Mouse (Mus musculus): ENCODE data around the gene Dzank1.

Gene Dzank1

GRCm38 (mm10) chr2:144526981-144527820 lies at the start of gene Dzank1, which contains the start of gene Polr3f:
Gene Dzank1 (minus strand): TSS chr2:144527414.
Gene Polr3f (plus strand): TSS chr2:144527718.
- peak; percentile 92 for DNase-seq

- peak; percentile 91 for DNase-seq
Measured at GRCm38 (mm10) chr2:144555820-144556552, 28.8 kb upstream of the Dzank1 start, which contains the start of gene Sec23b. Gene Sec23b (plus strand): TSS chr2:144556229.

DNA sequence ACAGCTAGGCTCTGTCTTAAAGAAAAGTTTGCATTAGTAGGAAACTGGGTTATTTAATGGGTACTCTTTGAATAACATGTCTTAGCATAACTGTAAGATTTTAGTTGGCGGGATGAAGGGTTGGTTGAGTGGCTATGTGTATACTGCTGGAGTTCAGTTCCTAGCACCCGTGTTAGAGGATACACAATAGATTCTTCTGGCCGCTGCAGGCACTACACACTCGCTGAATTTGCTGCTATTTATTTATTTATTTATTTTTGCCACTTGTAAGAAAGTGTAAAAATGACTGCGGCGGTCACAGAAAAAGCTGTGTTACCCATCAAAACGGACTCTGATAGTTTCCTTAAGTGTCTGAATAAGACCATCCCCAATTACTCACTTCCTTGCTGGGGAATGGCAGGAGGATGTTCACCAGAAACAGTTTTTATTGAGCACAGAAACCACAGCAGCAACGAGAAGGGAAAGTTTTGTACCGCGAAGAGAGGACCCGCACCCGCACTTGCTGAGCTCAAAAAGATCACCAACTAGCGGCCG lies 28.1 kb upstream of the Dzank1 start:
- no peak for DNase-seq

GRCm38 (mm10) chr2:144553905-144554304 lies 26.7 kb upstream of the Dzank1 start:
- DNase-seq = no peak

GRCm38 (mm10) chr2:144550529-144550928 lies 23.3 kb upstream of the Dzank1 start, which contains the start of gene Rbbp9:
Gene Rbbp9 (minus strand): TSS chr2:144550869.
- DNase-seq = peak; percentile 64

DNA sequence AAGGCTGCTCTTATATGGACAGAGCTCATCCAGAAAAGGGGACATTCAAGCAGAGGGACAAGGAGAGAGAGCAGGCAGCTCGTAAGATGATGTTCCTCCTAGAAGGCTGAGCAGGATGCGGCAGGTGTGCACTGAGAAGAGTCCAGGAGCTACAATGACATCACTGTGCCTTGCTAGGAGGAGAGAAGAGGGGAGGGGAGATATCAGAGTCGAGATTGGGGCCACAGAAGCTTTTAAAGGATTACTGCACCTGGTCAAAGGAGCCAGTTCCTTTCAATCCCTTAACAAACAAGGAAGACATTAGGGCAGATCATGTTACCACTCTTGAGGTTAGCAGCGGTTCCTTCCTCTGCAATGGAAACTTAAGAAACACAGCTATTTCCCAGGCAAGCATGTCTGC lies 20.3 kb upstream of the Dzank1 start:
- DNase-seq = no peak

DNA sequence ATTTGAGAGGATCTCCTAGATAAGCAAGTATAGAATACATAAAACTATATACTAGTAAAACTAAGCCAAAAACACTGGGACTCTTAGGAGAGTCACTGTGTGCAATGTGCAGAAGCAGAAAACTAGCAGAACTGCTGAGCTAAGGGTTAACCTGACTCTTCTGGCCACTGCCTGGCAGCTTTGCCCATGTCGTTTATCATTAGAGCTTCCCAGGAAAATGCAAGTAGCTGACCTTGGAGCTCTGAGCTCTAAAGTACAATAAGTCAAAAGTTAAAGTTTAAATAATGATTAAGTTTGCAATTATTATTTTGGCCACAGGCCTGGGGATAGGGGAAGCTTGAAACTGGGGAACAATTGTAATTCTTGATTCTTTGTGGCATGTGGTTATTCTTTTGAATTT lies 18.3 kb upstream of the Dzank1 start:
- no peak for DNase-seq

- no peak for DNase-seq
Measured at GRCm38 (mm10) chr2:144545061-144545460, 17.8 kb upstream of the Dzank1 start.

DNA sequence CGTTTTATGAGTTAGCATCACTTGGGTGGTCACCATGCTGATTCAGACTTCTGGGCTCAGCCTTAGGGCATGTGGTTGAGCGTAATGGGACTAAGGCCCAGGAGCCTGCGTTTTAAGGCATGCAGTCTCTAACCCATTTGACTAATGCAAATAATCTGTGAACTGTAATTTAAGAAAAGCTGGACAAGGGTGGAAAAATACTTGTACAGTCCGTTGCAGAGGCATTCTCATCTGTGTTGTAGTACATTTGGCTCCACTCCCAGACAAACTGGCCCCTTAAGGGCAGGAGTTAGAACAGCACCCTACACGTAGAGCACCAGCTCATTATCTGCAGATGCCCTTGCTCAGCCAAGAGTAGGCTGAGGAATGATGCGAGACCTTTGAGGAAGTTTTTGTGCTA lies 17.4 kb upstream of the Dzank1 start:
- no peak for DNase-seq

- no peak for DNase-seq
Measured at GRCm38 (mm10) chr2:144543670-144544069, 16.5 kb upstream of the Dzank1 start.

GRCm38 (mm10) chr2:144541246-144541645 lies 14.0 kb upstream of the Dzank1 start:
- DNase-seq = no peak

DNA sequence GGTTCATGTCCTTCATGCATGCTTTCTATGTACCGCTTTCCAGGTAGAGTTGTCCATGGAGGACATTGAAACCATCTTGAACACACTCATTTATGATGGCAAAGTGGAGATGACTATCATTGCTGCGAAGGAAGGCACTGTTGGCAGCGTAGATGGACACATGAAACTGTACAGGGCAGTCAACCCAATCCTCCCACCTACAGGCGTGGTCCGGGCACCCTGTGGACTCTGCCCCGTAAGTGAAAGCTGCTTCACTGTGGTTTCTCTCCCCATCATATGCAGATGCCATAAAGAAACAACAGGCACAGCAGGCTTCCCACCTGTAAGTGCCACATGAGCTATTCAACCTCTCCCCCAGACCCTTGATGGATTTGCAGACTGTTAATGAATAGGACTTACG lies 9.9 kb upstream of the Dzank1 start:
- no peak for DNase-seq

GRCm38 (mm10) chr2:144527821-144528174 lies 584 bp upstream of the Dzank1 start:
- DNase-seq = no peak

- peak; percentile 10 for DNase-seq
Measured at GRCm38 (mm10) chr2:144525856-144526255, 1.4 kb downstream of the Dzank1 start.

DNA sequence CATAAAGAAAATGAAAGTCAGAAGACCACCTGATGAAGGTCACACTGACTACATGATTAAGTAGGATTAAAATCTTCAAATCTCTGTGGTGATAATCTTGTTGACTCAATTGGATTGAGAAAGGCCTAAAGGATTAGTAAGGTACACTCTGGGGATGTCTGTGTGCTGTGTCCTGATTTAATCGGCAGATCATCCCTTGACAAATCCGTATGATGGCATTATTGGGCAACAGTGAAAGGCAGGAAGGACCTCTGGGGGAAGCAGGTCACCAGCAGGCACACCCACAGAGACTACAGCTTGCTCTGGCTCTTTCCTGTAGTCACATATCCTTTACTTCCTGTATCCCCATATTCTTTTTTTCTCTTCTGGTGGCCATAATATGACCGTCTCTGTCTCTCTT lies 7.4 kb downstream of the Dzank1 start:
- no peak for DNase-seq

DNA sequence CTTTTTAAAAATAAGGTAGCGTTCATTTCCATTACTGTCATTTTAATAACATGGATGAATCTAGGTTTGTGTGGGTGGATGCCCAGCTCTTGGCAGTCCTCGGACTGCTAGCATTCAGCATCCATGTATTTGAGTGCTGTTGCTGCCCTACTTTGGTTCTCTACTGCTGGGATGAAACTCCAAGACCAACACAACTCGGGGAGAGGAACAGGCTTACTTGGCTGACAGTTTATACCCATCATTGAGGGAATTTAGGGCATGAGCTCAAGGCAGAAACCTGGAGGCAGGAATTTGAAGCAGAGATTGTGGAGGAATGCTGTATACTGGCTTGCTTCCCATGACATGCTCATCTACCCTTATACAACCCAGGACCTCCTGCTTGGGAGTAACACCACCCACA lies 12.6 kb downstream of the Dzank1 start:
- DNase-seq = no peak

GRCm38 (mm10) chr2:144502134-144502533 lies 25.1 kb downstream of the Dzank1 start:
- peak; percentile 25 for DNase-seq

DNA sequence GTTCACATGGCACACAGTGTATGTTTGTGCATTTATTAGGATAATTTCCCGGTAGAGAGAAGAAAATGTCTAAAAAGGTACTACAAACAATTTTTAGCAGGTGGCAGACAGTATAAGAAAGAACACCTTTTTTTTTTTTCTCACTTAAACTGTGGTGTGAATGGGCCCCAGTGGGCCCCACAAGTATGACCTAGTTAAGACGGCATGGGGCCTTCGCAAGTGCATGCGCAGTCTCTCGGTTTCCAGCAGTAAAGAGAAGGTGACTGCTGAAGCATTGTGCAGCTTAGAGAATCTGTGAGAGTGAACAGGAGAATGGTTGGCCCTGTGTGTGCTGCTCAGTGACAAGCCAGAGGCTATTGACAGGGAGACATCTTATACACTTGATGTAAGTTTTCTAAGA lies 37.9 kb downstream of the Dzank1 start:
- DNase-seq = no peak

DNA sequence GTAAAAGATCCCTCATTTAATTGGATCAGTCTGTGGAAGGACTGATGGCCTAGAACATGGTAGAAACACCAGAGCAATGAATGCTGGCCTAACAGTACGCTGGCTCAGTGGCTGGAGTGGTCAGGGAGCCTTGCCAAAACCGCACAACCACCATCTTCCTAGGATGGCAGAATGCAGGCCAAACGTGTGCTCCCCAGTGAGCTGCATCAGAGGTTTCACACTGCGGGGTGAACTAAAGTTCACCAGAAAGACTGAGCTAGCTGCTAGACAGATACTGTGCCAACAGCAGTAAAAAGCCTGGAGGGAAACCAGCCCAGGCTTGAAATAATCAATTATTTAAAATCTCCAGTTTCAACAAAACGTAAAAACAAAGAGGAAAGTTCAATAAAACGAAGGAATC lies 39.7 kb downstream of the Dzank1 start:
- DNase-seq = no peak

DNA sequence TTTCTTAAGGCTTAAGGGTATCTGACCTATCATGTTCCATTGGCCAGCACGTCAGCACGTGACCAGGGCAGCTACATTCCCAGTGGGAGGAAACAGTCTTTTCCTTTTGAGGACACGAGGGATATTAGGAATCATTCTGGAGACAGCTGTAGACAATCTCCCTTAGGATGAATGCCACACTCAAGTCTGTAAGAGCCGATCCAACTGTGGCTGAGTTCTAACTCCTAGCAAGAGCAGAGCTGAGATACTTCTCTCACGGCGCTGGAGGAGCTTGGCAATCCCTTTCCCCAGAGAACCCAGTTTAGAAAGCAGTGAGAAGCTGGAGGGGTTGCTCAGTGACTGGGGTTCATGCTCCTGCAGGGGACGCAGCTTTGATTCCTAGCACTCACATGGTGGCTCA lies 41.8 kb downstream of the Dzank1 start:
- no peak for DNase-seq

DNA sequence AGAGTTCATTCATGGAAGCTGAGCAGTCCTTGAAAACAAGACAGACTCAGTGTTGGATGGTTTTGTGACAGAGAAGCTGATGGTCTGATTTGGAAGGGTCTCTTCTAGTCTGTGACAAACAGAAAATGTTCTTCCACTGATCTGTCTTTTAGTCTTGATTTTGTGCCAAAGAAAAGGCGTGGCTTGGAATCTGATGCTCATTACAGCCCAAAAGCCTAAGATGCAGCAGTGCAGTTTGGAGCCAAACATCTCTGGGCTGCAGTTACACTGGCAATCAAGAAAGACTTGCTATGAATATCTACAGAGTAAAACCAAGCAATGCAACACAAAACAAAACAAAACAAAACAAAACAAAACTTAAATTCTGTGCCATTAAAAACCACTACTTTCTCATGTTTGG lies 43.1 kb downstream of the Dzank1 start:
- no peak for DNase-seq

- no peak for DNase-seq
Measured at GRCm38 (mm10) chr2:144479421-144479820, 47.8 kb downstream of the Dzank1 start.

GRCm38 (mm10) chr2:144467203-144467602 lies 60.0 kb downstream of the Dzank1 start:
- DNase-seq = no peak

Data from right cerebral cortex, postnatal 4 days (tissue).